Mouse (Mus musculus) ZHBTc4 (cell line): ENCODE measurements around the gene Eef1akmt1.

Experiments
- DNase-seq: peaks from one replicate; pipeline ENCODE4 v3.0.0-alpha.2; 2011; ENCODE audit warnings: low read depth, low spot score

Eef1akmt1 gene

GRCm38 (mm10) chr14:57524671-57525387 is 46.6 kb downstream of the Eef1akmt1 start, which contains the start of gene Il17d:
Gene Il17d (plus strand): TSS chr14:57524777.
- peak; percentile 43 for DNase-seq

GRCm38 (mm10) chr14:57523762-57524161 is 47.6 kb downstream of the Eef1akmt1 start:
- DNase-seq, result no peak

- no peak for DNase-seq
Observed at GRCm38 (mm10) chr14:57517001-57517400, 54.4 kb downstream of the Eef1akmt1 start.

- DNase-seq, result no peak
Observed at GRCm38 (mm10) chr14:57515156-57515762, 56.2 kb downstream of the Eef1akmt1 start.

- no peak for DNase-seq
Observed at GRCm38 (mm10) chr14:57509554-57509953, 61.9 kb downstream of the Eef1akmt1 start.

GRCm38 (mm10) chr14:57503729-57504128 is 67.7 kb downstream of the Eef1akmt1 start:
- DNase-seq, result no peak
